Mouse (Mus musculus) urinary bladder, postnatal 4 days (tissue): ENCODE results near the gene Copa.
A peak's percentile ranks its signal among the peaks of the same experiment; 100 is the strongest.

Experiments
- DNase-seq, 2 experiments: peaks; one replicate each; pipeline ENCODE4 v3.0.0; 2021 to 2022; ENCODE audit warnings: low spot score in 2 of 2

Gene Copa

GRCm38 (mm10) chr1:172082101-172082898 lies at the start of gene Copa, which contains the start of gene Ncstn:
Gene Copa, plus strand, starts transcription at chr1:172082529.
Gene Ncstn, minus strand, starts transcription at chr1:172082795.
- peak; percentile 89 to 90 for DNase-seq

GRCm38 (mm10) chr1:172046410-172046809 lies 35.9 kb upstream of the Copa start:
- DNase-seq: no peak

GRCm38 (mm10) chr1:172046938-172047337 lies 35.4 kb upstream of the Copa start:
- DNase-seq: peak; percentile 51 to 71

GRCm38 (mm10) chr1:172048241-172048734 lies 34.0 kb upstream of the Copa start:
- no peak for DNase-seq

GRCm38 (mm10) chr1:172049131-172049782 lies 33.1 kb upstream of the Copa start:
- no peak for DNase-seq

GRCm38 (mm10) chr1:172052766-172053279 lies 29.5 kb upstream of the Copa start:
- no peak for DNase-seq

- no peak for DNase-seq
These were observed 28.5 kb upstream of the Copa start for GRCm38 (mm10) chr1:172053541-172054440.

GRCm38 (mm10) chr1:172056251-172056650 lies 26.1 kb upstream of the Copa start:
- no peak for DNase-seq

- no peak for DNase-seq
These were observed 24.8 kb upstream of the Copa start, which contains the start of gene Nhlh1 for GRCm38 (mm10) chr1:172057491-172057921. Gene Nhlh1, minus strand, starts transcription at chr1:172057573.

GRCm38 (mm10) chr1:172058321-172058720 lies 24.0 kb upstream of the Copa start:
- DNase-seq: no peak

GRCm38 (mm10) chr1:172058874-172059273 lies 23.5 kb upstream of the Copa start:
- no peak for DNase-seq

- DNase-seq: no peak
These were observed 21.7 kb upstream of the Copa start for GRCm38 (mm10) chr1:172060659-172061058.

GRCm38 (mm10) chr1:172061217-172061616 lies 21.1 kb upstream of the Copa start:
- no peak for DNase-seq

- DNase-seq: no peak
These were observed 20.2 kb upstream of the Copa start for GRCm38 (mm10) chr1:172062101-172062500.

- no peak for DNase-seq
These were observed 18.9 kb upstream of the Copa start for GRCm38 (mm10) chr1:172063291-172064023.

- no peak for DNase-seq
These were observed 17.7 kb upstream of the Copa start for GRCm38 (mm10) chr1:172064613-172065141.

- no peak for DNase-seq
These were observed 12.1 kb upstream of the Copa start for GRCm38 (mm10) chr1:172070227-172070626.

- no peak for DNase-seq
These were observed 10.8 kb upstream of the Copa start for GRCm38 (mm10) chr1:172071556-172071955.

- no peak for DNase-seq
These were observed 9.7 kb upstream of the Copa start for GRCm38 (mm10) chr1:172072604-172073003.

- no peak for DNase-seq
These were observed 4.3 kb upstream of the Copa start for GRCm38 (mm10) chr1:172077981-172078380.
